Mouse (Mus musculus): Measurements from ENCODE around the gene Jmjd4.

Gene Jmjd4

GRCm38 (mm10) chr11:59449741-59450229 lies at the start of gene Jmjd4:
Gene Jmjd4, plus strand, starts transcription at chr11:59450045.
- peak; percentile 85 to 91 for DNase-seq (ENCODE audit: low spot score in 2 of 2)

- no peak for DNase-seq (ENCODE audit: low spot score in 2 of 2)
Observed at GRCm38 (mm10) chr11:59400876-59401275, 49.0 kb upstream of the Jmjd4 start.

DNA sequence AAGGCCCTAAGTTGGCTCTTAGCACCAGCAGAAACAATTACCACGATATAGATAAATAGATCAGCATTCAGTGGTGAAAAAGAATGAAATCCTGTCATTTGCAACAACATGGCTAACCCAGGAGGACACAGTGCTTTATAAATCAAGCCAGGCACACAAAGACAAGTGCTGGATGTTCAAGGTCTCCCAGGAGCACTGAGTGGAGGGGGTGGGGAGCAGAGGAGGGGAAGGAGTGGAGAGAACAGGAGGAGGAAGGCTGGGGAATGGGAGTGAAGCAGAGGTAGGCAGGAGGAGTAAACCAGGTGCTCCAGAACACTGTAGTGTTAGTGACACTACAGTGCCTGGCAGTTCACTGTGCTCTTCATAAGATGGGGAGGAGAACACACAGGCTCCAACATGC lies 44.1 kb upstream of the Jmjd4 start:
- DNase-seq (ENCODE audit: low spot score in 2 of 2): no peak

DNA sequence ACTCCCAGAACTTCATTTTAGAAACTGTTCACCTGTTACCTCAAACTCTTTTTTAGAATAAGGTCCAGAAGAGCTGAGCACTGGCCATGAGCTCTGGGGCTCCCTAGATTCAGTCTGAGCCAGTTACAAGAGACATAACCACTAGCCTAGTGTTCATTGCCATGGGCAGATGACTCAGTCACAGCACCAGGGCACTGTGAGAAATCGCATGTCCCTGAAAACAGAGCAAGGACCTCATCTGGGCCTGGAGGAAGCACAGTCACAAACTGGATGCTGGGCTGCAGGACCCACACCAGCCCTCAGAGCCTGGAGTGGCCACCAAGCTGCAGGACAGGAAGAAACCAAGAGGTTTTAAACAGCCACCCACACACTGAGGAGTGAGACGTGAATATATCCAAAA lies 39.0 kb upstream of the Jmjd4 start:
- no peak for DNase-seq (ENCODE audit: low spot score in 2 of 2)

DNA sequence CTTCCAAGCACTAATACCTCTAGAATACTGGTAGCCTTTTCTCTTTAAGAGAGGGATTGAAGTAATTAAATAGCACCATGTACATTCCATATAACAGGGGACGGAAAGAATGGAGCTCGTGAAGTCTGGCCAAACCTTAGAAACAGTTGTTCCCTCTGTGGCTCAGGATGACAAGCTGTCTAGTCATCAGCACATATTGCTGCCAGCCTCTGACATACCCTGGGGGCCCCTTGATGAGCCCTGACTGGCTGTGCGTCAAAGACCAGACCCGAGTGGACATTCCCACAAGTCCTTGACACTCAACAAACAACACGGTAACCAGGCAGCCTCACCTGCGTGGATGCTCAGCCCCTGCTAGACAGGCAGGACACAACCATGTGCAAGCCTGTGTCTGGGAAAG lies 37.8 kb upstream of the Jmjd4 start:
- no peak for DNase-seq (ENCODE audit: low spot score in 2 of 2)

GRCm38 (mm10) chr11:59412999-59413863 lies 36.6 kb upstream of the Jmjd4 start:
- DNase-seq (ENCODE audit: low spot score in 2 of 2): no peak

GRCm38 (mm10) chr11:59418708-59419107 lies 31.1 kb upstream of the Jmjd4 start:
- no peak for DNase-seq (ENCODE audit: low spot score in 2 of 2)

- no peak for DNase-seq (ENCODE audit: low spot score in 2 of 2)
Observed at GRCm38 (mm10) chr11:59421436-59421835, 28.4 kb upstream of the Jmjd4 start.

DNA sequence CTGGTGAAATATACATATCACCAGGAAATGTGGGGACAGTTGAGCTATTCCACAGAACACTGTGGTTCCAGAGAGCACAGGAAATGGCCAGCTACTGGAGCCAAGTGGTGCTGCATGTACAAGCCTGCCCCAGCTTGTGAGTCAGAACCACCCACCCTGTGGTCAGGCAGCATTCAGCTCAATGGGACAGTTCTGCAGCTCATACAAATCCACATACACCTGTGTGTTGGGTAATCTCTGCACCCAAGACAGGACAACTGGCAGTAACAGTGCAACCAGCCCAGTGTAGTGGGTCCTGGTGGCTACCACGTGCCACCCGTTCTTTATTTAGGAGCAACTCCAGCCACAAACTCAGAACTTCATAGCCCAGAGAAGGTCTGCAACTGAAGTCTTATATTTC lies 27.9 kb upstream of the Jmjd4 start:
- DNase-seq (ENCODE audit: low spot score in 2 of 2): no peak

DNA sequence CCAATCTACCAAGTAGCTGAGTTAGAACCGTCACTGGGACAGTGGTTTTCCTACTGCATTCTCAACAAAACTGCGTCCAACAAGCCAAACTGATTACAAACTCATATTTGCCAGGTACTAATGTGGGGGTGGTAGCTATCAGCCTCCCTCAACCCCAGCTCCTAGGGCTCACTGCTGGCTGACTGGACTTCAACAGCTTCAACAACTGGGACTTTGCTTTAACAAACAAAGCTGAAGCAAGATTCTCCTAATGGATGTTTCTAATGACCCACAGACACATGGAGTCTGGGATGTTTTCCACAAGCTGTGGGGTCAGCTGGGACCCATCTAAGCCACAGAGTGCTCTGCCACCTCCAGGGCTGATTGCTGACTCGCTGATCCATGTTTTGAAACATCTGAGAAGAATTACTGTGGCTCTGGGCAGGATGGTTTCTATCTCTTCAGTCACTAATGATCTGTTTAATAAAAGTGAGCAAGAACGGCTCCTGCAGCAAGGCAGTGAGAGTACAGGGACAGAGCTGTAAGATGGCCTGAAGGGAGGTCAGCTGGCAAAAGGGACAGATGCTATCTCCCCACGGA lies 26.7 kb upstream of the Jmjd4 start:
- no peak for DNase-seq (ENCODE audit: low spot score in 2 of 2)

- no peak for DNase-seq (ENCODE audit: low spot score in 2 of 2)
Observed at GRCm38 (mm10) chr11:59425671-59426101, 24.2 kb upstream of the Jmjd4 start.

GRCm38 (mm10) chr11:59428057-59428660 lies 21.7 kb upstream of the Jmjd4 start:
- DNase-seq (ENCODE audit: low spot score in 2 of 2): no peak

- no peak for DNase-seq (ENCODE audit: low spot score in 2 of 2)
Observed at GRCm38 (mm10) chr11:59429959-59430358, 19.9 kb upstream of the Jmjd4 start.

- no peak for DNase-seq (ENCODE audit: low spot score in 2 of 2)
Observed at GRCm38 (mm10) chr11:59432261-59432660, 17.6 kb upstream of the Jmjd4 start.

DNA sequence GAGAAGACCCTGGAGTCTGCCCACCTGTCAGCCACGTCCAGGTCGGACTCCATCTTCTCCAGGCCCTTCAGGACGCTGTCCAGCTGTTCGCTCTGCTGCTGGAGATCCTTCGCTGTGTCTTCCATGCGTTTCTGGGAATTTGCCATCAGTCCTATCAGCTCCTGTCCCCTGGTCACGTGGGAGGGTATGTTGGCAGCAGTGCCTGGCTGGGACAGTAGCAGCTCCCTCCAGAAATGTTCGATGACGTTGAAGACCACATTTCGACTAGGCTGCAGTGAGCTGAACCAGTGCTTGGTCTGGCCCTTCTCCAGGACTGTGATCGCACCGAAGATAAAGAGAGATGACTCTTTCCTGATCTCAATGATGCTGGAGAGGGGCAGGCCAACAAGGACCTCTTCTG lies 11.9 kb upstream of the Jmjd4 start:
- no peak for DNase-seq (ENCODE audit: low spot score in 2 of 2)

DNA sequence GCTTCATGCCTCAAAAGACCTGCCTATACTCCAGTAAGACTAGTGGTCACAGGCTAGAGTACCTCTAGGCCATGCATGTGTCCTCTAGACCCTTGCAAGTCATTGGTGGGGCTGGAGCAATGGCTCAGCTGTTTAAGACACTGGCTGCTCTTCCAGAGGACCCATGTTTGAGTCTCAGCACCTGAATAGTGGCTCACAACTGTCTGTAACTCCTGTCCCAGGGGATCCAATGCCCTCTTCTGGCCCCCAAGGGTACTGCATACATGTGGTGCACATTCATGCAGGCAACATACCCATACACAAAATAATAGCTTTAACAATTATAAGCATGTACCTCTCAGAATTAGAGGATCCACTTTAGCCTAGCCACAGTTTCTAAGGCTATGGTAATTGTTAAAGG lies 6.7 kb upstream of the Jmjd4 start:
- no peak for DNase-seq (ENCODE audit: low spot score in 2 of 2)

DNA sequence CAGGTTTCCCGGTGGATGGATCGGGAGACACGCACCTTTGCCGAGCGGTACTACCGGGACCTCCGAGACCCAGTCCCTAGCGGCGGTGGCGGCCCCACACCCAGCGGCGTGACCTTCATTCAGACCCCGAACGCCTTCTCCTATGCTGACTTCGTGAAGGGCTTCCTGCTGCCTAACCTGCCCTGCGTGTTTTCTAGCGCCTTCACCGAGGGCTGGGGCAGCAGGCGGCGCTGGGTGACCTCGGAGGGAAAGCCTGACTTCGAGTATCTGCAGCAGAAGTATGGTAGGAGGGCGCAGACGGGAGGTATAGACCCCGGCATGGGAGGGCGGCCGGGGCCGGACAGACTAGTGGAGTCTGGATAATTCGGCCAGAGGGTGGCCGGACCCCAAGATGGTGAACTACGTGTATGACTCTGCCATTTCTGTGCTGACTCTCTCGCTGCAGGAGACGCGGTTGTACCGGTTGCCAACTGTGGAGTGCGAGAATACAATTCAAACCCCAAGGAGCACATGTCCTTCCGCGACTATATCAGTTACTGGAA lies 456 bp downstream of the Jmjd4 start:
- peak in 1 of 2 experiments; percentile 11 for DNase-seq (ENCODE audit: low spot score in 2 of 2)

DNA sequence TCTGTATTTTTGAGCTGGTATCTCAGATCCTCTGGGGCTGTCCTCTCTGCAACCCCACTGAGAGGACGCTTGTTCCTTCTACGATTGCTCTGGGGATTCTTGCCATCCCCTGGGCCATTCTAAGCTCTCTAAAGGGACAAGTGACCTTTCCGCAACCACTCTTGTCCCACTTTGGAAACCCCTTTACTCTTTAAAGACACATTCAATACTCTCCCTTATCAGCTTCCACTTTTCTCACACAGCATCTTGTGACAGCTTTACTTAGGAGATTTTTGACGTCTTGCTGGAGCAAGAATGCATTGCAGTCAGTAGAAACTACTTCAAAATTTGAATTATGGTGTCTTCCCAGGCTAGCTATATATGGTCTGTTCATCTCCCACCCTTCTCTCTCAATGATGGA lies 1.2 kb downstream of the Jmjd4 start, which contains the start of gene Snap47:
Gene Snap47, minus strand, starts transcription at position 101 of the 400 bp plus-strand sequence.
- DNase-seq (ENCODE audit: low spot score in 2 of 2): no peak

GRCm38 (mm10) chr11:59456346-59456745 lies 6.5 kb downstream of the Jmjd4 start:
- DNase-seq (ENCODE audit: low spot score in 2 of 2): no peak

DNA sequence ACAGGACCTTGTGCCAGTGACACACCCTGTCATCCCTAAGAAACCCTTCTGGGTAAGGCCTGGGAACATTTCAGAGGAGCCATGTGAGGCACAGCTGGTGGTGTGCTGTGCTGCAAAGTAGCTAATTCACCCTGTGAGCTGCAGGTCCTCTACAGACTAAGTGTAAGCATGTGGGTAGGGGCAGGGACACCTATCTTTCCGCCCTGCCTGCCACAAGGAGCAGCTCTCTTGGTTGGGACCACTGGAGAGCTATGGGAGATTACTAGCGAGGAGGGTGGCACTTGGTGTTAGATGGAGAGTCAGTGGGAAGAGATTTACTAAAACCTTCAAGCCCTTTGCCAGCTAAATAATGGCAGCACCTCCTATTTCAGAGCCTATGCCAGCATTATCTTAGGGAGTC lies 7.0 kb downstream of the Jmjd4 start:
- no peak for DNase-seq (ENCODE audit: low spot score in 2 of 2)

- no peak for DNase-seq (ENCODE audit: low spot score in 2 of 2)
Observed at GRCm38 (mm10) chr11:59458973-59459372, 9.1 kb downstream of the Jmjd4 start.

DNA sequence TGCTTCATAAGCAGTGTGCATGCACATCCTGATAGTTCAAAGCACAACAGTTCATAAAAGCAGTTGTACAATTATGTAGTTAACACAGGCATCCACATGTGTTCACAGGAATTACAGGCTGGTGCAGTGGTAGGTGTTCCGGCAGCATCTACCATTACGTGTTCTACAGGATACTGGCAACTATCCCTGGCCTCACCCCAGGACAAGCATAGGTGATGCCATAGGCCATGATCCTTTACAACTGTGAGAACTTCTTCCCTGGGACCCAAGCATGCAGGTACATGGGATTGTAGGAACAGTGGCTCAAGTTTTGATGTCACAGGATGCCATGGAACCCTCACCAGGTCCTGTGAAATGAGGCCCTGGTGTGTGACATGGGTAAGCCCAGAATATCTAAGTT lies 10.6 kb downstream of the Jmjd4 start:
- DNase-seq (ENCODE audit: low spot score in 2 of 2): no peak

Measured in cerebellum, postnatal 4 days (tissue).